Comparison of ENCODE assay signal across 10 mouse cellular contexts in the genomic region with DNA sequence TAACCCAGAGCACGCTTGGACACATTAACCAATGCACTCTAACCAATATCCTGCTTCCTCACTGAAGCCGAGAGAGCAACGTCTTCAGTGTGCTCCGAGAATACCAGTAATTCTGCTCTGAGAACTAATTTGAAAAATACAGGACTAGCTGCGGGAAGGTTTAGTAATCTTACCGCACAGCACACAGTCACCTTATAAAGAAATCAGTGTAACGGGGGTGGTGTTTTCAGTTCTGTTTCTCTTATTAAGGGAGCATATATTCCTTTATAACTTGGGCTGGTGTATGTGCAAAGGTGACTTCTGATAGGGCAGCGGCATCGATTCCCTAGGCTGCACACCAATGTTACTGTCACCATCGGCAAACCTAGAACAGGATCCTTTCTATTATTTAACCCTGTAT. TPM values are rescaled to one million over a fixed set of nuclear protein-coding genes. Genes with fewer than 3 reads are reported as not detected.
DNase-seq lines count a peak whose midpoint lies in the region; ATAC-seq and TF ChIP-seq lines count a peak whose summit lies in the region.
"Had no signal": no experiment of that assay in that cellular context is flagged by ENCODE, and none has a peak within 500 bp of the region (broad histone marks: within the 10 kb centered on the region; RNA-seq: fewer than 3 reads in every experiment).

No protein-coding gene starts in this region.

- peak overlapping the region; percentile 13; the same call in 1 of the 2 replicates for H3K4me3 ChIP-seq in kidney, embryonic 15.5 days (replicated peaks)
- H3K4me3 ChIP-seq in embryonic facial prominence, embryonic 12.5 days = 0 out of 2 replicates have a peak overlapping the region, but pooled peaks have one; percentile 10
- peak overlapping the region; percentile 33 for H3K4me3 ChIP-seq in hindbrain, embryonic 16.5 days (ENCODE audit: low read length)
- no peak overlapping the region for H3K4me3 ChIP-seq in myocyte
- H3K4me3 ChIP-seq: erythroblast, embryonic 14.5 days had no signal

- H3K9me3 ChIP-seq in kidney, embryonic 15.5 days (replicated peaks) = no peaks in the 10 kb centered on the region
- no peaks in the 10 kb centered on the region for H3K9me3 ChIP-seq in embryonic facial prominence, embryonic 12.5 days
- H3K9me3 ChIP-seq in hindbrain, embryonic 16.5 days (ENCODE audit: control insufficient read depth, low read length) = no peaks in the 10 kb centered on the region

- no peak overlapping the region for H3ac ChIP-seq in myocyte (ENCODE audit: control insufficient read depth, insufficient read length)

- H3K27ac ChIP-seq in kidney, embryonic 15.5 days = no peak overlapping the region
- no peak overlapping the region for H3K27ac ChIP-seq in embryonic facial prominence, embryonic 12.5 days
- no peak overlapping the region for H3K27ac ChIP-seq in hindbrain, embryonic 16.5 days (ENCODE audit: low read depth, low read length)
- H3K27ac ChIP-seq: macrophage had no signal

- no peak for DNase-seq in kidney, postnatal 14 days
- no peak for DNase-seq in thymus, postnatal 25 days
- no peak for DNase-seq in cerebellum, adult 11-12 months

- 47% methylated on average over 10 of the region's 10 CpGs for WGBS in kidney, embryonic 15.5 days
- WGBS in embryonic facial prominence, embryonic 12.5 days = 45% methylated on average over 10 of the region's 10 CpGs
- 32% methylated on average over 10 of the region's 10 CpGs for WGBS in hindbrain, embryonic 16.5 days

- TF ChIP-seq POLR2A in myocyte (IDR thresholded peaks at IDR 0.05; ENCODE audit: insufficient read length, low read depth) = no peak

- peaks cover 85% of the 10 kb centered on the region for H3K79me2 ChIP-seq in myocyte (ENCODE audit: control insufficient read depth, insufficient read depth)

- no peaks in the 10 kb centered on the region for H3K36me3 ChIP-seq in kidney, embryonic 15.5 days
- no peaks in the 10 kb centered on the region for H3K36me3 ChIP-seq in embryonic facial prominence, embryonic 12.5 days
- H3K36me3 ChIP-seq in hindbrain, embryonic 16.5 days (ENCODE audit: control insufficient read depth, insufficient read depth, low read length) = no peaks in the 10 kb centered on the region
- H3K36me3 ChIP-seq in myocyte (ENCODE audit: control insufficient read depth, insufficient read depth) = no peaks in the 10 kb centered on the region

- ATAC-seq in kidney, embryonic 15.5 days (replicated peaks; ENCODE audit: low FRiP score) = no peak
- no peak for ATAC-seq in embryonic facial prominence, embryonic 12.5 days (ENCODE audit: insufficient number of reproducible peaks, insufficient read depth, low FRiP score, low TSS enrichment)
- no peak for ATAC-seq in hindbrain, embryonic 16.5 days
- no peak for ATAC-seq in cerebellum, adult (ENCODE audit: insufficient number of reproducible peaks, low FRiP score, low TSS enrichment)

- no peak overlapping the region for H3K9ac ChIP-seq in kidney, embryonic 15.5 days
- no peak overlapping the region for H3K9ac ChIP-seq in embryonic facial prominence, embryonic 12.5 days
- H3K9ac ChIP-seq in hindbrain, embryonic 16.5 days (ENCODE audit: low read depth, low read length) = peak overlapping the region; percentile 38; the same call in 1 of the 2 replicates

- H3K4me2 ChIP-seq in kidney, embryonic 15.5 days = peak overlapping the region; percentile 38
- H3K4me2 ChIP-seq in embryonic facial prominence, embryonic 12.5 days (replicated peaks) = peak overlapping the region; percentile 34
- peak overlapping the region; percentile 55 for H3K4me2 ChIP-seq in hindbrain, embryonic 16.5 days (ENCODE audit: low read length)
- peak overlapping the region; percentile 90 for H3K4me2 ChIP-seq in myocyte (ENCODE audit: low read depth)

- peaks cover 56% of the 10 kb centered on the region for H3K4me1 ChIP-seq in kidney, embryonic 15.5 days
- peaks cover 55% of the 10 kb centered on the region for H3K4me1 ChIP-seq in embryonic facial prominence, embryonic 12.5 days
- peaks cover 53% of the 10 kb centered on the region for H3K4me1 ChIP-seq in hindbrain, embryonic 16.5 days (ENCODE audit: control insufficient read depth, insufficient read depth, low read depth, low read length)

- H3K27me3 ChIP-seq in kidney, embryonic 15.5 days = no peaks in the 10 kb centered on the region
- H3K27me3 ChIP-seq in embryonic facial prominence, embryonic 12.5 days = no peaks in the 10 kb centered on the region
- H3K27me3 ChIP-seq in hindbrain, embryonic 16.5 days (replicated peaks; ENCODE audit: control insufficient read depth, insufficient read depth, low read length) = no peaks in the 10 kb centered on the region
- no peaks in the 10 kb centered on the region for H3K27me3 ChIP-seq in myocyte (ENCODE audit: control insufficient read depth, insufficient read depth, insufficient read length)

TF ChIP-seq in myocyte, 11 proteins besides CTCF, POLR2A, EP300 and RAD21:
- no peak for TF ChIP-seq REST (IDR thresholded peaks at IDR 0.05; ENCODE audit: insufficient read depth, insufficient read length)
- no peak for TF ChIP-seq MAX (IDR thresholded peaks at IDR 0.05; ENCODE audit: low read depth)
- no peak for TF ChIP-seq POLR2AphosphoS2 (IDR thresholded peaks at IDR 0.05; ENCODE audit: insufficient read length, low read depth)
- no peak for TF ChIP-seq USF1 (IDR thresholded peaks at IDR 0.05; ENCODE audit: low read depth)
- no peak for TF ChIP-seq CEBPB (IDR thresholded peaks at IDR 0.05; ENCODE audit: insufficient read depth, poor library complexity, severe bottlenecking)
- no peak for TF ChIP-seq SRF (IDR thresholded peaks at IDR 0.05; ENCODE audit: control insufficient read depth, insufficient read length, low read depth)
- TF ChIP-seq MYOD1 (IDR thresholded peaks at IDR 0.05; ENCODE audit: control insufficient read depth in 1 of 3, insufficient read length in 2 of 3, low read depth in 2 of 3) = no peak
- TF ChIP-seq TCF3 (IDR thresholded peaks at IDR 0.05; ENCODE audit: insufficient read length, low read depth) = no peak
- TF ChIP-seq MYOG (IDR thresholded peaks at IDR 0.05; ENCODE audit: control insufficient read depth in 1 of 3, insufficient read depth in 1 of 3, insufficient read length in 2 of 3, low read depth in 2 of 3) = no peak
- no peak for TF ChIP-seq E2F4 (IDR thresholded peaks at IDR 0.05; ENCODE audit: insufficient read depth)
- no peak for TF ChIP-seq TCF12 (IDR thresholded peaks at IDR 0.05; ENCODE audit: insufficient read depth, poor library complexity, severe bottlenecking)

RNA-seq across cellular contexts. Expression of gene Arid1b, which starts 5.9 kb away (rescaled TPM):
- polyA plus RNA-seq in kidney, embryonic 15.5 days (2015; fragmentation: Nextera tagmentation; extraction: Ambion mirVana) = 11.2 and 12.9 TPM in 2 replicates
- polyA plus RNA-seq in embryonic facial prominence, embryonic 12.5 days (2016; fragmentation: Nextera tagmentation; extraction: Ambion mirVana) = 17.2 and 18.5 TPM in 2 replicates
- polyA plus RNA-seq in hindbrain, embryonic 16.5 days (2015; fragmentation: Nextera tagmentation; extraction: Ambion mirVana) = 9.6 and 12.5 TPM in 2 replicates
- 10.9 TPM for polyA plus RNA-seq in myocyte (2012; fragmentation: generic; extraction: Trizol)

Comparison
In these comparisons a context has a peak if more than half of its experiments do, and no peak if none do; other contexts are left out.
1. H3K4me2 ChIP-seq: peak in every context shown above with its lines; median percentile 90 in myocyte; 55 in hindbrain, embryonic 16.5 days; 38 in kidney, embryonic 15.5 days; 34 in embryonic facial prominence, embryonic 12.5 days.